Mouse (Mus musculus) layer of hippocampus, adult 2 months (tissue): ENCODE measurements around the gene Tmem247. TPM values are rescaled to one million over a fixed set of nuclear protein-coding genes. Genes with fewer than 3 reads are reported as not detected.

Experiments
- DNase-seq, 2 experiments: peaks; one replicate each; pipeline ENCODE4 v3.0.0; 2022; ENCODE audit warnings: low spot score in 2 of 2
- H3K27ac ChIP-seq: fragments of 200-600 bp; 2 replicates; pipeline ENCODE4 v1.8.1; 2022
- H3K4me3 ChIP-seq: fragments of 200-600 bp; 2 replicates; pipeline ENCODE4 v1.8.1; 2022; ENCODE audit warnings: mild to moderate bottlenecking
- CTCF ChIP-seq: fragments of 200-600 bp; conservative IDR thresholded peaks from 2 replicates; pipeline ENCODE4 v1.8.1; 2022; ENCODE audit warnings: antibody characterized with exemption, mild to moderate bottlenecking, moderate library complexity
- total RNA-seq, 2 experiments: library from RNA; stranded (reverse); gene quantifications; 2 replicates each; pipeline ENCODE4 v1.2.3; 2021

Tmem247 gene
- total RNA-seq, 2 experiments from 2014 or later = not detected

GRCm38 (mm10) chr17:86970026-86970750, 53.0 kb downstream of the Tmem247 start:
- H3K27ac ChIP-seq = no peak overlapping the region
- no peak for DNase-seq
- no peak for TF ChIP-seq CTCF
- H3K4me3 ChIP-seq = no peak overlapping the region

GRCm38 (mm10) chr17:86971036-86971435, 53.9 kb downstream of the Tmem247 start:
- DNase-seq = no peak
- no peak overlapping the region for H3K27ac ChIP-seq
- TF ChIP-seq CTCF = no peak

GRCm38 (mm10) chr17:86971860-86972259, 54.7 kb downstream of the Tmem247 start:
- no peak for TF ChIP-seq CTCF
- no peak for DNase-seq
- Histone ChIP-seq H3K27ac (no peak overlapping the region), H3K4me3 (no peak overlapping the region)

More at GRCm38 (mm10) chr17:86971036-86971435, 53.9 kb downstream of the Tmem247 start:
- H3K4me3 ChIP-seq = no peak overlapping the region

Other genes starting within 250 kb of the Tmem247 start
- 10 to 100 TPM; 98.7 to 99.2 TPM for gene Epas1, start 163.6 kb upstream of the Tmem247 start, total RNA-seq
- not detected for gene Atp6v1e2, start 30.5 kb downstream of the Tmem247 start, total RNA-seq
- gene Rhoq, start 45.7 kb downstream of the Tmem247 start, total RNA-seq = 10 to 100 TPM; 25.5 to 35.0 TPM
- 10 to 100 TPM; 15.0 to 18.1 TPM for gene Pigf, start 108.1 kb downstream of the Tmem247 start, total RNA-seq
- gene Cript, start 108.2 kb downstream of the Tmem247 start, total RNA-seq = 10 to 100 TPM; 52.3 to 52.5 TPM
- gene Socs5, start 190.3 kb downstream of the Tmem247 start, total RNA-seq = 100 to 1,000 TPM; 106 to 111 TPM